Mouse (Mus musculus) limb, embryonic 10.5 days (tissue): ENCODE results near the gene Nsd1. TPM values are rescaled to one million over a fixed set of nuclear protein-coding genes. Genes with fewer than 3 reads are reported as not detected.

Experiments
- DNase-seq: peaks from one replicate; pipeline ENCODE4 v3.0.0-alpha.2; 2017; ENCODE audit warnings: low spot score
- H3K27ac ChIP-seq: fragments of 300-500 bp; sonication (generic); 2 replicates; pipeline ENCODE4 v1.5.1; 2016; ENCODE audit warnings: mild to moderate bottlenecking
- H3K27me3 ChIP-seq: fragments of 300-500 bp; sonication (generic); 2 replicates; pipeline ENCODE4 v1.6.1; 2016; ENCODE audit warnings: low read depth, mild to moderate bottlenecking; ENCODE audit not compliant: poor library complexity, severe bottlenecking
- H3K36me3 ChIP-seq: fragments of 300-500 bp; sonication (generic); 2 replicates; pipeline ENCODE4 v1.6.1; 2016; ENCODE audit warnings: mild to moderate bottlenecking, moderate library complexity
- H3K4me1 ChIP-seq: fragments of 300-500 bp; sonication (generic); 2 replicates; pipeline ENCODE4 v1.6.1; 2016
- H3K4me3 ChIP-seq: fragments of 300-500 bp; sonication (generic); 2 replicates; pipeline ENCODE4 v1.5.1; 2016; ENCODE audit warnings: mild to moderate bottlenecking, moderate library complexity
- H3K9me3 ChIP-seq: fragments of 300-500 bp; sonication (generic); replicated peaks from 2 replicates; pipeline ENCODE4 v1.6.1; 2016; ENCODE audit warnings: mild to moderate bottlenecking
- WGBS: fragments of 180-500 bp; shearing (Covaris S2); methylation state at CpG from one replicate; pipeline ENCODE4 v1.1.7; 2016; 5-methylcytosine and 5-hydroxymethylcytosine counted together
- polyA plus RNA-seq: library from polyadenylated mRNA; unstranded; fragments of >200 nt; fragmentation: Nextera tagmentation; extraction: Ambion mirVana; gene quantifications from 2 replicates; pipeline ENCODE4 v1.2.1, GENCODE M21; 2016

The Nsd1 gene
- polyA plus RNA-seq, 1 experiment from 2014 or later, result 69.1 TPM

DNA sequence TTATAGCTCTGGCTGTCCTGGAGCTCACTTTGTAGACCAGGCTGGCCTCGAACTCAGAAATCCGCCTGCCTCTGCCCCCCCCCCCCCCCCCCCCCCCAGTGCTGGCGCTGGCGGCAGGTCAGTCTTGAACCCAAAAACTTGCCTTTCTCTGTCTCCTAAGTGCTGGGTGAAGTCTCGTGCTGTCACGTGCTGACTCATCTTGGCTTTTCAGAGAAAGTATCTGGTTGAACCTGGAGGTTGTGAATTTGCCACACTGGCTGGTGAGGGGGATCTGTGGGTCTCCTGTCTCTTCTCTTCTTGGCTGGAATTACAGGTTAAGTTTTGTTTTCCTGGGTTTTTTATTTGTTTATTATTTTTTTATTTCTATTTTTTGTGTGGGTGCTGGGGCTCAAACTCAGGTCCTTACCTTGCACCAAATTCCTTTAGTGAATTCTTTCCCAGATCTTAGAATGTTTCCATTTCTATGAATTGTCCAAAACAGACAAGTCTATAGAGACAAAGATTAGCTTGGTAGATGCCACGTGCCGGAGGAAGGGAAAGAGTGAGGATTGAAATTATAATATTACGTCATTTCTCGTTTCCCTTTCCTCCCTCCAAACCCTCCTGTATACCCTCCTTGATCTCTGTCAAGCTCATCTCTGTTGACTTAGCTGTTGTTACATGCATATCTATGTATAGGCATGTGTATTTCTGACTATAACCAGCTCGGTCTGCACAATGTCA is 4.8 kb upstream of the Nsd1 start:
- DNase-seq, result no peak
- 89% methylated on average over 8 of the region's 11 CpGs for WGBS
- H3K27ac ChIP-seq, result no peak overlapping the region

GRCm38 (mm10) chr13:55205448-55206205 is 4.0 kb upstream of the Nsd1 start:
- no peaks in the 10 kb centered on the region for H3K9me3 ChIP-seq
- H3K4me3 ChIP-seq, result no peak overlapping the region
- H3K27ac ChIP-seq, result no peak overlapping the region
- peaks cover 10% of the 10 kb centered on the region for H3K4me1 ChIP-seq
- no peaks in the 10 kb centered on the region for H3K27me3 ChIP-seq
- WGBS, result 91% methylated on average over 6 of the region's 6 CpGs
- DNase-seq, result no peak
- no peaks in the 10 kb centered on the region for H3K36me3 ChIP-seq

More for the DNA sequence above, 4.8 kb upstream of the Nsd1 start:
- Histone ChIP-seq H3K36me3 (no peaks in the 10 kb centered on the region), H3K27me3 (no peaks in the 10 kb centered on the region), H3K9me3 (no peaks in the 10 kb centered on the region), H3K4me1 (peaks cover 2% of the 10 kb centered on the region), H3K4me3 (no peak overlapping the region)

GRCm38 (mm10) chr13:55208837-55209648 is 539 bp upstream of the Nsd1 start:
- H3K9me3 ChIP-seq, result no peaks in the 10 kb centered on the region
- H3K4me1 ChIP-seq, result peaks cover 32% of the 10 kb centered on the region
- peaks cover 10% of the 10 kb centered on the region for H3K36me3 ChIP-seq
- H3K27ac ChIP-seq, result peak overlapping the region; percentile 97; the same call in 1 of the 2 replicates
- WGBS, result 69% methylated on average over 13 of the region's 13 CpGs
- no peaks in the 10 kb centered on the region for H3K27me3 ChIP-seq
- H3K4me3 ChIP-seq, result peak overlapping the region; percentile 91; the same call in 1 of the 2 replicates
- DNase-seq, result no peak

GRCm38 (mm10) chr13:55210193-55210970 is 800 bp downstream of the Nsd1 start:
- Histone ChIP-seq H3K36me3 (peaks cover 24% of the 10 kb centered on the region), H3K4me1 (peaks cover 45% of the 10 kb centered on the region), H3K27ac (peak overlapping the region; percentile 97), H3K27me3 (no peaks in the 10 kb centered on the region), H3K4me3 (peak overlapping the region; percentile 91), H3K9me3 (no peaks in the 10 kb centered on the region)
- DNase-seq, result peak; percentile 83
- WGBS, result under 1% methylated on average over 70 of the region's 77 CpGs

DNA sequence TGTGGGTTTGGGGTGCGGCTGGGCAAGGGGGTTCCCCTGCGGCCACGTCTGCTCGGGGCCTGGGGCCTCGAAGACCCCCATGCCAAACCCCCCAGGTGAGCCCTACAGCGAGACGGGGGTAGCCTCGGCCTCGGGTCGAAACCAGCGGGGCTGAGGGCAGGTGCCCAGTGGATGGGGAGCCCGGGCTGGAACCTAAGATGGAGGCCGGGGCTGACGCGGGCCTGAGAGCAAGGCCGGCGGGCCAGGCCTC is 1.3 kb downstream of the Nsd1 start:
- peak overlapping the region; percentile 97 for H3K27ac ChIP-seq
- no peak for DNase-seq
- H3K9me3 ChIP-seq, result no peaks in the 10 kb centered on the region
- H3K4me3 ChIP-seq, result peak overlapping the region; percentile 91
- H3K36me3 ChIP-seq, result peaks cover 29% of the 10 kb centered on the region
- H3K27me3 ChIP-seq, result no peaks in the 10 kb centered on the region
- 2% methylated on average over 17 of the region's 17 CpGs for WGBS
- peaks cover 50% of the 10 kb centered on the region for H3K4me1 ChIP-seq

DNA sequence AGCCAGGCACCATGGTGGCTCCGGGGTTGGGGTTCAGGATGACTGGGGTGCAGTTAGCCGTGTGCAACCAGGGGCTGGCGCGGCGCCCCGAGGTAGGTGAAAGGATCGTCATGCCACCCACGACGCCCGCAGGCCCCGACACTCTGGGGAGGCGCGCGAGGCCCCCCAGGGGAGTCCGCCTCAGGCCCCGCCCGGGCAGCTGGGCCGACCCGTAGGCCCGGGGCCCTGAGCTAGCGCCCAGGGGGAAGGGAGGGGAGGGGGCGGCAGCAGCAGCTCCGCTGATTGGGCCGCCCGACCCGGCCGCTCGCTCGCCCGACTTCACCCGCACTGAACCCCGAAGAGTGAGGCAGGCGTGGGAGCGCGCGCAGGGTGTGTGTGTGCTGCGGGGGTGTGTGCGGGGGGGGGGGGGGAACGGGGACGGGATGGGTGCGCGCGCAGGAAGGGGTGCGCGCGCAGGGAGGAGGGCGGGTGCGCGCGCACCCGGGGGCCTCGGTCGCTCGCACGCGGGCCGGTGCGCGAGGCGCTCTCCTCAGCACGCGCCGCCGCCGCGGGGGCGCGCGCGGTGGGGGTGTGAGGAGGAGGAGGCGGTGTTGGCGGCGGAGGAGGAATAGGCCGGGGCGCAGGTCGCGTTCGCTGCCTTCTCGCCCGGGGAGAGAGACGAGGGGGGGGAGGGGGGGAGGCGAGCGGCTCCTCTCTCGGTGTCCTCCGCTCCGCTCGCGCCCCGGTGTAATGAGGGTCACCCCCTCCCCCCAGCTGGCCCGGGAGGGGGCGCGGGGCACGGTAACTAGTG is 1.8 kb downstream of the Nsd1 start:
- H3K9me3 ChIP-seq, result no peaks in the 10 kb centered on the region
- no peaks in the 10 kb centered on the region for H3K27me3 ChIP-seq
- peak; percentile 94 for DNase-seq
- peak overlapping the region; percentile 97 for H3K27ac ChIP-seq
- WGBS, result 1% methylated on average over 32 of the region's 93 CpGs
- H3K4me1 ChIP-seq, result peaks cover 53% of the 10 kb centered on the region
- H3K4me3 ChIP-seq, result peak overlapping the region; percentile 91
- H3K36me3 ChIP-seq, result peaks cover 34% of the 10 kb centered on the region

DNA sequence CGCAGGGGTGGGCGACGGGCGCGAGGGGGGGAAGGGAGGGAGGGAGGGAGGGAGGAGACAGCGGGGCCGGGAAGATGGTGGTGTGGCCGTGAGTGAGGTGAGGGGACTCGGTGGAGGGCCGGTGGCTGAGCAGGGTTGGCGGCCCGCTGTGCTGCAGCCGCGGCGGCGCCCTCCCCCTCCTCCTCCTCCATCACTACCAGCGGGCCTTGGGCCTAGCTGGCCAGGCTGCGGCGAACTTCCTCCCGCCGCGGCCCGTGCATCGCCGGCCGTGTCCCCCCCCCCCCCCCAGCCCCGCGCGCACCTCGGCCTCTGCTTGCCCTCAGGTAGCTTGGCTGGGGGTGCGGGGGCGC is 2.4 kb downstream of the Nsd1 start:
- Histone ChIP-seq H3K9me3 (no peaks in the 10 kb centered on the region), H3K4me3 (peak overlapping the region; percentile 91), H3K27me3 (no peaks in the 10 kb centered on the region), H3K4me1 (peaks cover 53% of the 10 kb centered on the region), H3K27ac (peak overlapping the region; percentile 97), H3K36me3 (peaks cover 40% of the 10 kb centered on the region)
- WGBS, result 0% methylated on average over 13 of the region's 32 CpGs
- DNase-seq, result no peak

DNA sequence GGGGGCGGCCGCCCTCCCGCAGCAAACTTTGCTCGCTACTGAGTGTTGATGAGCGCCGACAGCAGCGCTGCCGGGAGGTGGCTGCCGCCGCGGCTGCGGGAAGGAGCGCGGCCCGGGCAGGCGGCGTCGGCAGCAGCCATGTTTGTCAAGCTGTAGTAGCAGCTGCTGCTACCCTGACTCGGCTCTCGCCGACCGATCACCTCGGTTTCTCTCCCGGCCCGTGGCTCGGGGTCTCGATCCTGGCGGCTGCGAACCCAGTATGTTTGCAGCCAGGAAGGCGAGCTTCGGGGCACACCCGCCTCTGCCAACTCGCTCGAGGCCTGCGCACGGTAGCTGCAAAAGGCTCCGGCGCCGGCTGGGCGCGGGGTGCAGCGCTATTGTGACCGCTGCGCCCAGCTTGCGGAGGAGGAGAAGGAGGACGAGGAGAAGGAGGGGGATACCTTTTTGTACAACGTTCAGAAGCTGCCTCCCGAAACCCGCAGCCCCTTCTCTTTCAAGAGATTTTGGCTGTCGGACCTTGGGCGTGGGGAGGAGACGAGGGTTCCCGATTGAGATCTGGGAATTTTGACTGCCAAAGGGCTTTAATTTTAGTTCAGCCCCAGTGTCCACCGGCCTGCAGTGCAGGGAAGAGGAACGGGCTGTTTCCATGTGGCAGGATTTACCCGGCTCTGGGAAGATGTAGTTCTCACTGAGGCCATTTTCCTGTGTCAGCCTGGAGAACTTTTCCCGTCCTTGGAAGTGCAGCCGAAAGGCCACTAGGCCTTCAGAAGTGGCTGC is 3.0 kb downstream of the Nsd1 start:
- Histone ChIP-seq H3K27me3 (no peaks in the 10 kb centered on the region), H3K4me3 (peak overlapping the region; percentile 91), H3K36me3 (peaks cover 45% of the 10 kb centered on the region), H3K27ac (peak overlapping the region; percentile 97), H3K9me3 (no peaks in the 10 kb centered on the region), H3K4me1 (peaks cover 53% of the 10 kb centered on the region)
- WGBS, result under 1% methylated on average over 58 of the region's 58 CpGs
- DNase-seq, result peak; percentile 81

GRCm38 (mm10) chr13:55213138-55213806 is 3.7 kb downstream of the Nsd1 start:
- H3K27me3 ChIP-seq, result no peaks in the 10 kb centered on the region
- H3K27ac ChIP-seq, result peak overlapping the region; percentile 97
- peak overlapping the region; percentile 91 for H3K4me3 ChIP-seq
- WGBS, result 70% methylated on average over 10 of the region's 10 CpGs
- H3K36me3 ChIP-seq, result peaks cover 52% of the 10 kb centered on the region
- no peak for DNase-seq
- peaks cover 53% of the 10 kb centered on the region for H3K4me1 ChIP-seq
- no peaks in the 10 kb centered on the region for H3K9me3 ChIP-seq

GRCm38 (mm10) chr13:55224364-55224763 is 14.8 kb downstream of the Nsd1 start:
- no peak overlapping the region for H3K4me3 ChIP-seq
- no peak for DNase-seq

GRCm38 (mm10) chr13:55230701-55231100 is 21.1 kb downstream of the Nsd1 start:
- no peak overlapping the region for H3K27ac ChIP-seq
- H3K36me3 ChIP-seq, result peaks cover 99% of the 10 kb centered on the region
- no peak overlapping the region for H3K4me3 ChIP-seq
- no peaks in the 10 kb centered on the region for H3K4me1 ChIP-seq
- no peaks in the 10 kb centered on the region for H3K27me3 ChIP-seq
- no peaks in the 10 kb centered on the region for H3K9me3 ChIP-seq
- 94% methylated on average over 1 of the region's 1 CpGs for WGBS
- DNase-seq, result no peak

More at GRCm38 (mm10) chr13:55224364-55224763, 14.8 kb downstream of the Nsd1 start:
- H3K4me1 ChIP-seq, result no peaks in the 10 kb centered on the region
- no peaks in the 10 kb centered on the region for H3K27me3 ChIP-seq
- no peak overlapping the region for H3K27ac ChIP-seq
- no peaks in the 10 kb centered on the region for H3K9me3 ChIP-seq
- WGBS, result 97% methylated on average over 3 of the region's 3 CpGs
- H3K36me3 ChIP-seq, result peaks cover 98% of the 10 kb centered on the region
